Mouse (Mus musculus) CH12.LX (cell line): Measurements from ENCODE around the gene Bsg.

ENCODE experiments used
- CHD2 ChIP-seq: IDR thresholded peaks from 2 replicates; pipeline ENCODE4 v1.6.1; 2011; ENCODE audit warnings: low read length, improper control_type of control experiment
- CTCF ChIP-seq, 2 experiments: IDR thresholded peaks in 1 of 2; conservative IDR thresholded peaks in 1 of 2; 2 replicates each; pipeline ENCODE4 v1.5.1; 2011 to 2012; ENCODE audit warnings: low read depth in 2 of 2, low read length in 2 of 2, improper control_type of control experiment in 1 of 2, inconsistent platforms in 1 of 2, mild to moderate bottlenecking in 1 of 2, moderate library complexity in 1 of 2
- POLR2A ChIP-seq: IDR thresholded peaks from 2 replicates; pipeline ENCODE4 v1.6.1; 2011; ENCODE audit warnings: low read depth, mild to moderate bottlenecking, improper control_type of control experiment, low read length

DNA sequence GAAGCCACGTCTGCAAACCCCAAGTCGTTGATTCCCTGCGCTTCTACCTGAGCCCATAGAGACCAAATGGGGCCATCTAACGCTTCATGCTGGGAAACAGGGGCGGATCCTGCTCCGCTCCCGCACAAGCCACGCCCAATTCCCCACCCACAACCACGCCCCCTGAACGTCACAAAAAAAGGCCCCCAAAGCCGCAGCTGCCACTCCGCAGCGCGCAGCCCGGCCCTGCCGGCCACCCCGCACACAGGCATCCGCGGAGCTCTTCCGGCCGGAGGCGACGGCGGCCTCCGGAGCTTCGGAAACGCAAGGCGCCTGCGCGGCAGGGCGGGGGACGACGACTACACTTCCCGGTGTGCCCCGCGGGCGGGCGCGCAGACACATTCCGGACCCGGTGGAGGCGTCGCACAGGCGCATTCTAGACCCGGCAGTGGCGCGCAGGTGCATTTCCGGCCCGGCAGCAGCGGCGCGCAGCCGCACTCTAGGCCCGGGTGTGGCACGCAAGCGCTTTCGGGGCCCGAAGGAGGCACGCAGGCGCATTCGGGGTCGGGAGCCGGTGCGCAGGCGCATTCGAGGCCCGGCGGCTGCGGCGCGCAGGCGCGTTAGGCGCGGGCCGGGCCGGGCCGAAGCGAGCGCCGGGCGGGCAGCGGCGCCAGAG, 22.6 kb upstream of the Bsg start, which contains the start of gene Cdc34:
- TF ChIP-seq CTCF (conservative IDR thresholded peaks at IDR 0.05 in 1 of 2, IDR thresholded peaks at IDR 0.05 in 1 of 2; ENCODE audit: low read depth in 2 of 2, low read length in 2 of 2) (peak in 1 of 2 experiments; percentile 19; a peak in 1 of 4 replicates), CHD2 (no peak), POLR2A (peak; percentile 97)
